Mouse (Mus musculus) brown adipose tissue, adult 24 weeks (tissue): ENCODE measurements around the gene Zic5. TPM values are rescaled to one million over a fixed set of nuclear protein-coding genes. Genes with fewer than 3 reads are reported as not detected.

ENCODE experiments used
- H3K27ac ChIP-seq: fragments of 200-500 bp; replicated peaks from 2 replicates; pipeline ENCODE4 v1.5.1; 2012; ENCODE audit warnings: low read depth, mild to moderate bottlenecking, low read length
- H3K4me1 ChIP-seq: fragments of 200-500 bp; 2 replicates; pipeline ENCODE4 v1.6.1; 2012; ENCODE audit warnings: low read length, mixed read lengths; ENCODE audit not compliant: control insufficient read depth, insufficient read depth, insufficient read length
- H3K4me3 ChIP-seq: fragments of 200-500 bp; 2 replicates; pipeline ENCODE4 v1.5.1; 2012; ENCODE audit warnings: low read depth, mild to moderate bottlenecking, low read length, moderate library complexity; ENCODE audit not compliant: insufficient read depth
- polyA plus RNA-seq: library from polyadenylated mRNA; stranded (reverse); fragments of >200 nt; gene quantifications from 2 replicates; pipeline ENCODE4 v1.2.4, GENCODE M21; 2012; ENCODE audit not compliant: missing spikeins, insufficient read depth, insufficient read length

Gene Zic5
- not detected in 2 replicates for polyA plus RNA-seq

DNA sequence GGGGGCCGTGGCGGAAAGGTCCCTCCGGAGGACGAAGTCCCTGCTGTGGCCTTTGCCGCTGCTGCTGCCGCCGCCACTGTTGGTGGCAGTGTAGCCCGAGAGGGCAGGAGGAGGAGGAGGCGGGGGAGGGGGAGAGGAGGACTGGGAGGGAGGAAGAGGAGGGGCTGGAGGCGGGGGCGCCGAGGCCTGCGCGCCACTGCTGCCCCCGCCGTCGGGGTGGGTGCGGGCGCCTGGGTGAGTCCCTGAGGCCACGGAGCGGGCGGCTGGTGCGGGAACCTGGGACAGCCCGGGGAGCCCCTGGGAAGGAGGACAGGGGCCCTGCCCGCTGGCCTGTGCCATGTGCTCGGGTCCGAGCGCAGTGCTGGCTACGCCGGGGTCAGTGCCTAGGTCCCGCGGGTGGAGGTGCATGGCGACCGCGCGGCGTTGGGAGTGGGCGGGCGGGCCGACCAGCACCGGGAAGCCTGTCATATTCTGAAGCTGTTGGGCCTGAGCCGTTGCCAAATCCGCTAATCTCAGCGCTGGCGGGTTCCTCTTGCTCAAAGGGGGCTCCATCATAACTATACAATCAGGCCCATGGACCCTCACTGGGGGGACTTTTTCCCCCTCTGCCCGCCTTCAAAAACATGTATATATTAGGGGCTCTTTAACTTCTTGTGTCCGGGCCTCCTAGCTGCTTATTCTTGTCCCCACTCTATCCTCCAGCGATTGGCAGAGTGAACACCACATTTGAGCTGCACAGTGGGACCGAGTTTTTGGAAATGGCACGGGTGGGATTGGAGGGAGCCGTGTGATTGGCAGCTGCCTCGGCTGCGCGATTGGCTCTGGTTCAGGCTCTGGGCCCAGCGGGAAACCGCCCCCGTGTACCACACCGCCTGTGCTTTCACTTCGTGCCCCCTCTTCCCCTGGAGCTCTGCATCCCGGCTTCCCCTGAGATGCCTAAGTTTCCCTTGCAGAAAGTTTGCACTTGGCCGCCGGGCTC lies at the start of gene Zic5:
Gene Zic5, minus strand, starts transcription at position 915 of the 979 bp plus-strand sequence.
- Histone ChIP-seq H3K27ac (no peak within 1 kb of the TSS), H3K4me3 (peak within 1 kb of the TSS; percentile 55), H3K4me1 (peaks cover 4% of the 10 kb centered on the region)

- no peak overlapping the region for H3K27ac ChIP-seq
- H3K4me3 ChIP-seq: no peak overlapping the region
- no peaks in the 10 kb centered on the region for H3K4me1 ChIP-seq
These were observed 48.1 kb upstream of the Zic5 start for GRCm38 (mm10) chr14:122513511-122514036.

DNA sequence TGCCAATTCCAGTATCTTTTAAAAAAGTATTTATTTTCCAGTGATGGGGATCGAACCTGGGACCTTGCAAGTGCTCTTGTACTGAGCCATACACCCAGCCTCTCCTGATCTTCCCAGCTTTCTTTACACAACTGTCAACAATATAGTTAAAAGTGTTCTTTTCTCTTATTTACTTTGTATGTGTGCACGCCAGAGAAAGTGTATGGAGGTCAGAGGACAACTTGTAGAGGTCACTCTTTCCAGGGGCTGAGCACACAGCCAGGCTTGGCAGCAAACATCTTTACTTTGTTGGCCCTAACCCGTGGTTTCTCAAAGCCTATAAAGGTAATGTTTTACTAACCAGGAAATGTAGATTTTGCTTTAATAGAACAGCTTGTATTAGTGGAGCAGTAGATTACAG lies 46.0 kb upstream of the Zic5 start:
- H3K4me1 ChIP-seq: no peaks in the 10 kb centered on the region
- no peak overlapping the region for H3K27ac ChIP-seq

GRCm38 (mm10) chr14:122509058-122509457 lies 43.6 kb upstream of the Zic5 start:
- H3K4me1 ChIP-seq: no peaks in the 10 kb centered on the region
- H3K27ac ChIP-seq: no peak overlapping the region
- no peak overlapping the region for H3K4me3 ChIP-seq

More for the DNA sequence above, 46.0 kb upstream of the Zic5 start:
- H3K4me3 ChIP-seq: no peak overlapping the region

- no peaks in the 10 kb centered on the region for H3K4me1 ChIP-seq
- H3K27ac ChIP-seq: no peak overlapping the region
- H3K4me3 ChIP-seq: no peak overlapping the region
These were observed 26.5 kb upstream of the Zic5 start for GRCm38 (mm10) chr14:122492015-122492414.

- no peaks in the 10 kb centered on the region for H3K4me1 ChIP-seq
- no peak overlapping the region for H3K27ac ChIP-seq
- no peak overlapping the region for H3K4me3 ChIP-seq
These were observed 26.0 kb upstream of the Zic5 start for GRCm38 (mm10) chr14:122491521-122491920.

- Histone ChIP-seq H3K4me1 (no peaks in the 10 kb centered on the region), H3K27ac (no peak within 1 kb of the TSS), H3K4me3 (no peak within 1 kb of the TSS)
These were observed 25.2 kb upstream of the Zic5 start, which contains the start of gene Gm10837 for GRCm38 (mm10) chr14:122490441-122491328. TSS of gene Gm10837 (plus strand) at chr14:122490586.

DNA sequence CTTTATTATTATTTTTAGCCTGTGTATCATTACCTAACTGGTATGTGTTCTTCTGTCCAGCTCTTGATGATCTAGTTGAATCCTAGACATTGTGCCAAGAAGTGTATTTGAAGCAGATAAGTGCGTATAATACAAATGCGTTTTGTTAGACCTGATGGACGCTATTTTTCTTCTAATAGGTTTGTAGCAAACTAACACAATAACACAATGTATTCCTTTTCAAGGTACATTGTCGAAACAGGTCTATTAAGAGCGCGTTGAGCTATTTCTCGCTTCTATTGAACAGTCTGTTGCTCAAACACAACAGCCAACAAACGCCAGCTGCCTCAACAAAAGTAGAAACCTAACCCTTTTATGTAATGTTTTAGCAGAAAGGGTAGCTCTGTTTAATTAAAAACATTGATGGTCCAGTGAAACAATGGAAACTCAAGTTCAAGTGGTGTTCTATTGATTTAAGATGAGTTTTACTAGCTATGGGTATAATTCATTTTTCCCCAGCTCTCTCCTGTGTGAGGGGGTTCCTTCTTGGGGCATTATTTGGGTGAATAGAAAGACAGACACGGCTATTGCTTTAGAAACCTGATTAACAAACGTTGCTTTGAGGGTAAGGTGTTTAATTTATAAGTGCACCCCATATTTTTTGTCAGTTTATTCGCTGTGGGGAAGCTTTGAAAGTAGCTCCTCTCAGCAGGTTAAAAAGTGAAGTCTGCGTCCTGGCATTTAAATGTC lies 24.4 kb upstream of the Zic5 start:
- Histone ChIP-seq H3K4me1 (no peaks in the 10 kb centered on the region), H3K27ac (no peak overlapping the region), H3K4me3 (no peak overlapping the region)

GRCm38 (mm10) chr14:122489041-122489440 lies 23.6 kb upstream of the Zic5 start:
- no peak overlapping the region for H3K4me3 ChIP-seq
- no peak overlapping the region for H3K27ac ChIP-seq
- no peaks in the 10 kb centered on the region for H3K4me1 ChIP-seq

DNA sequence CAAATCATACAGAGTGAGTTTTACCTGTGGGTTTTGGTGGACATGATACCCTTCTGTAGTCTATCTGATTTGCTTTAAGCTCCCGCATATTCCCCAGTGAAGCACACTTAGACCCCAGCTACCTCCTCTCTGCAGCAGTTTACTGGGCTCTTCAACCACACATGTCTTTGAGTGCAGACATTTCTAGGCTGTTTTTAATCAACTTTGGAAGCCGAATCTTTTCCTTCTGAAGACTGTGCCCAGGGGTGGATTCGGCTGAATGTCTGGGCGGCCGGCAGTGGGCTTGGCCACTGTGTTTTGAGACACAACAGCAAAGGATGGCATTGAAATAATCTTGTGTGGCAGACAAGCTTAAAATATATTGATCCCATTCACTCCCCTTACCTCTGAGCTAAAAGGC lies 21.9 kb upstream of the Zic5 start:
- no peak overlapping the region for H3K4me3 ChIP-seq
- no peaks in the 10 kb centered on the region for H3K4me1 ChIP-seq
- H3K27ac ChIP-seq: no peak overlapping the region

- no peak overlapping the region for H3K27ac ChIP-seq
- no peaks in the 10 kb centered on the region for H3K4me1 ChIP-seq
- no peak overlapping the region for H3K4me3 ChIP-seq
These were observed 21.1 kb upstream of the Zic5 start for GRCm38 (mm10) chr14:122486611-122487010.

GRCm38 (mm10) chr14:122485635-122486181 lies 20.2 kb upstream of the Zic5 start:
- no peaks in the 10 kb centered on the region for H3K4me1 ChIP-seq

GRCm38 (mm10) chr14:122484844-122485551 lies 19.5 kb upstream of the Zic5 start:
- no peaks in the 10 kb centered on the region for H3K4me1 ChIP-seq
- H3K27ac ChIP-seq: no peak overlapping the region
- H3K4me3 ChIP-seq: no peak overlapping the region

More at GRCm38 (mm10) chr14:122485635-122486181, 20.2 kb upstream of the Zic5 start:
- Histone ChIP-seq H3K4me3 (no peak overlapping the region), H3K27ac (no peak overlapping the region)

DNA sequence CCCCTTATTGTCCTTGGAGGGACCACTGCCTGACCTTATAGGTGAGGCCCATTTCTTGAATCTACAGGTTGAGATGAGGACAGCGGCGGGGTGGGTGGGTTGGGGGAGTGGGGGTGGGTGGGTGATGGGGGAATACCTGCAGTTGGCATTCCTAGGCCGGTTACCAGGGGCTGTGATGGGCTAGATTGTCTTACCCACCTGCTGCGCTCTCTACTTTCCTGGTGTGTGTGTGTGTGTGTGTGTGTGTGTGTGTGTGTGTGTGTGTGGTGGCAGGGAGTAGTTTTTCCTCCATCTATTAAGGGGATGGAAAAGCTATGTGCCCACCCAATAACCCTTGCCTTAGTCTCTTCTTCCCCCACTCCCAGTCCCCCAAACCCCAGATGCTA lies 19.0 kb upstream of the Zic5 start:
- no peak overlapping the region for H3K27ac ChIP-seq
- H3K4me1 ChIP-seq: no peaks in the 10 kb centered on the region
- H3K4me3 ChIP-seq: no peak overlapping the region
